Mouse (Mus musculus): ENCODE data around the gene Ubash3b.

Ubash3b gene

GRCm38 (mm10) chr9:41012456-41012855, 149.0 kb downstream of the Ubash3b start:
- in situ Hi-C loops (cut with MboI, MseI), result no loop called here

- in situ Hi-C loops (cut with MboI, MseI), result no loop called here
These were observed 149.7 kb downstream of the Ubash3b start for GRCm38 (mm10) chr9:41011512-41012436.

DNA sequence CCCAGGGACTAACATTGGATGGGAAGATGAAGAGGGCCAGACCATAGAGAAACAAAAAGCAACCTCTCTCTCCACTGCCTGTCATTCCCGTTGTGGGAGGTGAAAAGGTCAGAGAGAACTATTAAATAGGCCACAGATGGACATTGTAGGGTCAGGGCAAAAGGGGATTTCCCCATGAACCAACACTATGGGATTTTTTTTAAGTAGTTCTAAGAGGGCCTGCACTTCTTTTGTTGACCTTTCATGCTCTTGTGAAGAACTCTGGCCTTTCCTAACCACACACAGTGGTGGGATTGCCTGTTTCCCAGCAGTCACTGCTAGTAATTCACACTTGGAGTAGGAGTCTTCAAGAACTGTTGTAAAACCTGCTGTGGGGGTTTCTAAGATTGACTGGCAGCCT, 153.7 kb downstream of the Ubash3b start:
- in situ Hi-C loops (cut with MboI, MseI), result no loop called here

DNA sequence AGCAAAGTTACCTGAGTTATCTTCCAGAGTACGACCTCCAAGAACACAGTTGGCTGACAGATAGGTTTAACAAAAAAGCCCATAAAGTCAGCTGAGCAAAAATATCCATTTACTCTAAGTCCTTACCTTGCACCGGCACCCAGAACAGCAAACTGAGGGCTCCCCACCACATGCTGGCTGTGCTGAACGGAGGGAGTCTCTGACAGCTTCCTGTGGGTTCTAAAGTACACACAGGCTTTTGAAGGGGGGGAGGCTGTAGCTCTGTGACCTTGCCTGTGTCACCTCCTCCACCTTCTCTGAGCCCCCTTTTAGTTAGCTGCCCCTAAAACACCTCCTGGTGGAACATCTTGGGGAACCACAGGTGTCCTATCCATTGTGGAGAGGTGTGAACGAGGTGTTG, 157.1 kb downstream of the Ubash3b start, which contains the start of gene Crtam:
TSS of gene Crtam (minus strand) at position 214 of the 400 bp plus-strand sequence.
- in situ Hi-C loops (cut with MboI, MseI), result no loop called here

DNA sequence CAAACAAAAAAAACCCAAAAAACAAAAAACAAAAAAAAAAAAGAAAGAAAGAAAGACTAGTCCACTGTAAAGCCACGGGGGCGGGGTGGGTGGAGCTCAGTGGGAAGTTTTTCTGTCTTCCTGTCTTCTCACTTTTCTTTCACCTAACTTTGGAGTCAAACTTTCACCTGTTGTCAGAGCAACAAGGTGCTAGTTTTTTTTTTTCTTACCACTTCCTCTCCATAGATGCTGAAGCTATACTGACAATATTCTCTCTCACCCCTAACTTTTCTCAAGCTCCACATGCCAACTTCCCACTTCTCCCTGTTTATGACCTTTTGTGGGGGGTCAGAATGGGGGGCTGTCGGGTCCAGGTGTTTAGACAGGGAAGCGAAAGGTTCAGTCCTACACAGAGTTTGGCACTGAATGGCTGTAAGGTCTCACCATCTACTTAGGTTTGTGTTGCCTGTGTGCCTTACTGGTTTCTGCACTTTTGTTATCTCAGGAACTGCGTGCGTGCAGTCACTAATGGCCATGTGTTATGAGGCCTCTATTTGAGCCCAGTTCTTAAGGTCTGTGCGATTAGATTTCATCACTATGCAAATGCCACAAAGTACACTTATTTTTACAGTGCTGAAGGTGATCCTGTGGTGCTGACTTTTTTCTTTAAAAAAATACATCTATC, 164.2 kb downstream of the Ubash3b start:
- in situ Hi-C loops (cut with MboI, MseI), result no loop called here

DNA sequence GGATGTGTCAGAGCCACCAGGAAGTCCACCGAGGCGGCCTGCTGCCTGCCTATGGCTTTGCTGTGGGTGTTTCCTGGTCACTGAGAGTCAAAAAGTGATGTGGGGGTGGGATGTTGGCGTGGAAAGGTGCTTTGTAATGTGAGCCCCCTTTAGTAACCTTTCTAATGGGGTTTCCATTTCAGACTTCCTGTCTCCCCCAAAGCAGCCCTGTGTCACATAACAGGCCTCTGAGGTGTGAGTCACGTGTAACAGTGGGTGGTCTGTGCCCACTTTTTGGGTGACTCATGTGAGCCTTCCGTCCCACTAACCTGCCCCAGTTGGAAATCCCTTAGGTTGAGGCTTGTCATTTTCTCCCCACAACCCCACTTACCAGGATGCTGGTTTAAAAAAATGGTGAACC, 167.4 kb downstream of the Ubash3b start:
- in situ Hi-C loops (cut with MboI, MseI), result loop anchor here (5.0 kb wide), 3 partner anchors 33 to 198 kb away; no protein-coding TSS in a partner anchor

GRCm38 (mm10) chr9:40991511-40991910, 170.0 kb downstream of the Ubash3b start:
- in situ Hi-C loops (cut with MboI, MseI), result loop anchor here (5.0 kb wide), 3 partner anchors 36 to 201 kb away; no protein-coding TSS in a partner anchor

- in situ Hi-C loops (cut with MboI, MseI), result loop anchor here (5.0 kb wide), 3 partner anchors 37 to 202 kb away; no protein-coding TSS in a partner anchor
These were observed 171.4 kb downstream of the Ubash3b start for GRCm38 (mm10) chr9:40989940-40990588.

- in situ Hi-C loops (cut with MboI, MseI), result no loop called here
These were observed 177.2 kb downstream of the Ubash3b start for GRCm38 (mm10) chr9:40984313-40984712.

- in situ Hi-C loops (cut with MboI, MseI), result no loop called here
These were observed 177.7 kb downstream of the Ubash3b start for GRCm38 (mm10) chr9:40983758-40984157.

DNA sequence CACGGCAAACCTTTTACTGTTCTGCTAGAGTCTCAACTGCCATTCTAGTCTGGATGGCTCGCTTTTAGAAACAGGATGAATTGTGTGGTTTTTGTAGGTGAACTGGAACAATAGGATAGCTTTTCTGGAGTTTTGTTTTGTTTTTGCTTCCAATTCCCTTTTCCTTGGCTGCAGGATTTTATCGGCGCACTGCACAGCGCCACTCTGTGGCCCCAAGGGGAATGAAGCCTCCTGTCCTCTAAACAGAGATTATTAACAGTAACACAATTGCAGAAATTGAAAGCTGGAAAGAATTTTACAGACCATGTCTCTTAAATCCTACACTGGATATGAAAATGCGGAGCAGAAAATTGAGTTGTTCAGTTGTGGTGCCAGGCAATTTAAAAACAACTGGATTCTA, 179.0 kb downstream of the Ubash3b start:
- in situ Hi-C loops (cut with MboI, MseI), result no loop called here

DNA sequence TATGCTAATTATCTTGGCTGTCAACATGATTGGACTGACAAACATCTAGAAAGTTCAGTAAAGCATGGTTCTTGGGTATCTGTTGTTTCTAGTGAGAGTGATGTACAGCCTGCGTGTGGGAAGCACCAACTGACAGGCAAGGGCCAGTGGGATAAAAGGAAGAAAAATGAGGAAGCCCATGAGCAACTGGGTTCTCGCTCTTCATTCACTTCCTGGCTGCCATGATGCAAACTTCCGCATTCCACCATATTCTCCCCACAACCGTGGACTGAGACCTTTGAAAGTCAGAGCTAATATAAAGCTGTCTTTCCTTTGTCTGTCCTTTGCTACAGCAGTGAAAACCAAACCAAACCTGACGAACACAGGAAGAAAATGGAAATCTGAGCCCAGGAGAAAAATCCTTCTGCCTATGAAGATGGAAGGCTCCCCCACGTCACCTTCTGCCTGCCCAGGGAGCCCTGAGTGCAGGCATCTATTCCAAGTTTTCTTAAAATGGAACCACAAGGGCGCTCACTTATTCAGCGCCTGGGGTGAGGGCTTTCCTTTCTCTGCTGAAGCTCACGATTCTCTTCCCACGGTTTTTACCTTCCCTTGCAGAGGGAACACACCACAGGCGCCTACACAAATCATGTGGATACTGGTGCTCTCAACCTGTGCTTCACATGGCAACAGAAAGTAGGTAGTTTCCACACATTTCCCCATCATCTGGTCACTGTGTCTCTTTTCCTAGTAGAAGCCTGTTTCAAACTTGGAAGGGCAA, 187.3 kb downstream of the Ubash3b start:
- in situ Hi-C loops (cut with MboI, MseI), result loop anchor here in 1 of 2 experiments (10.0 kb wide), 1 partner anchor 129 kb away; no protein-coding TSS in a partner anchor

- in situ Hi-C loops (cut with MboI, MseI), result no loop called here
These were observed 197.1 kb downstream of the Ubash3b start for GRCm38 (mm10) chr9:40964418-40964714.

GRCm38 (mm10) chr9:40963586-40964417, 197.7 kb downstream of the Ubash3b start, which contains the start of gene Jhy:
Gene Jhy (minus strand): TSS chr9:40964118.
- in situ Hi-C loops (cut with MboI, MseI), result no loop called here

GRCm38 (mm10) chr9:40961401-40961800, 200.1 kb downstream of the Ubash3b start:
- in situ Hi-C loops (cut with MboI, MseI), result no loop called here
